ENCODE assay signal across 13 mouse cellular contexts in the genomic region with DNA sequence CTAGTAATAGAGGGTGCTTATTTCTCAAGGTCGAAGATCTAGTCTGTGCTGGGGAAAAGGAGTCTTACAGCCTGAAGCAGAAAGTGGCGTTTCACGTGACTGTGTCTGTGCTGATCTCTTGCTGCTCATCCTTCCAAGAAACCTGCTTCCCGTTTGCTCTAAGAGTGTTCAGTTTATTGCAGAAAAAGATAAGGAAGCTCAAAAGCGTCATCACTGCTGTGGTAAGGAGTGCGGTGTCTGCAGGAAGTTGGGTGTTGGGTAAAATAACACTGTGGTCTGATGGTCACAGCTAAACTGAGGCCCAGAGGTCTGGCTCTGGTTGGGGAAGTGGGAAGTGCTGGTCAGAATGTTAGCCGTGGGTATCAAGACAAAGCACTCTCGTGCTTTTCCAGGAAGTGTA. TPM values are rescaled to one million over a fixed set of nuclear protein-coding genes. Genes with fewer than 3 reads are reported as not detected.
DNase-seq lines count a peak whose midpoint lies in the region; ATAC-seq and TF ChIP-seq lines count a peak whose summit lies in the region.
"Had no signal": no experiment of that assay in that cellular context is flagged by ENCODE, and none has a peak within 500 bp of the region (broad histone marks: within the 10 kb centered on the region; RNA-seq: fewer than 3 reads in every experiment).

No protein-coding gene starts in this region.

- TF ChIP-seq CTCF in CH12.LX (conservative IDR thresholded peaks at IDR 0.05 in 1 of 2, IDR thresholded peaks at IDR 0.05 in 1 of 2; ENCODE audit: low read depth in 2 of 2, low read length in 2 of 2) = no peak

- intact Hi-C loops in heart, postnatal 36 days (cut with DNase I) = no loop called here

- 66% methylated on average over 8 of the region's 8 CpGs for WGBS in heart, embryonic 16.5 days
- WGBS in heart, embryonic 11.5 days (ENCODE audit: insufficient replicate concordance) = 76% methylated on average over 8 of the region's 8 CpGs
- 93% methylated on average over 8 of the region's 8 CpGs for WGBS in limb, embryonic 10.5 days

- H3K9me3 ChIP-seq in heart, embryonic 16.5 days (replicated peaks; ENCODE audit: control insufficient read depth, low read length) = no peaks in the 10 kb centered on the region
- no peaks in the 10 kb centered on the region for H3K9me3 ChIP-seq in heart, embryonic 11.5 days (replicated peaks; ENCODE audit: control insufficient read depth, low read length)
- H3K9me3 ChIP-seq in CH12.LX (replicated peaks; ENCODE audit: low read length) = no peaks in the 10 kb centered on the region
- H3K9me3 ChIP-seq in limb, embryonic 10.5 days (replicated peaks) = no peaks in the 10 kb centered on the region
- H3K9me3 ChIP-seq: hindbrain, embryonic 13.5 days; midbrain, embryonic 10.5 days had no signal

- H3K4me3 ChIP-seq in heart, embryonic 16.5 days (ENCODE audit: low read length) = no peak overlapping the region
- no peak overlapping the region for H3K4me3 ChIP-seq in heart, embryonic 11.5 days (ENCODE audit: low read depth, low read length)
- no peak overlapping the region for H3K4me3 ChIP-seq in CH12.LX (replicated peaks in 1 of 3; ENCODE audit: low read depth in 2 of 3, low read length in 2 of 3, poor library complexity in 1 of 3)
- no peak overlapping the region for H3K4me3 ChIP-seq in limb, embryonic 10.5 days
- H3K4me3 ChIP-seq: hindbrain, embryonic 13.5 days; midbrain, embryonic 10.5 days had no signal

- no peak overlapping the region for H3K4me2 ChIP-seq in heart, embryonic 16.5 days (ENCODE audit: low read depth, low read length)
- no peak overlapping the region for H3K4me2 ChIP-seq in heart, embryonic 11.5 days
- no peak overlapping the region for H3K4me2 ChIP-seq in CH12.LX (ENCODE audit: insufficient read depth, low read depth, poor library complexity, severe bottlenecking)
- H3K4me2 ChIP-seq: hindbrain, embryonic 13.5 days had no signal

- no peaks in the 10 kb centered on the region for H3K4me1 ChIP-seq in heart, embryonic 16.5 days (ENCODE audit: control insufficient read depth, insufficient read depth, low read length)
- no peaks in the 10 kb centered on the region for H3K4me1 ChIP-seq in heart, embryonic 11.5 days (ENCODE audit: control insufficient read depth, insufficient read depth, low read length)
- peaks cover 4 to 30% of the 10 kb centered on the region in 2 experiments for H3K4me1 ChIP-seq in CH12.LX (ENCODE audit: control insufficient read depth in 1 of 2, insufficient read depth in 2 of 2)
- H3K4me1 ChIP-seq in limb, embryonic 10.5 days = no peaks in the 10 kb centered on the region
- H3K4me1 ChIP-seq: hindbrain, embryonic 13.5 days; midbrain, embryonic 10.5 days had no signal

- no peak overlapping the region for H3K27ac ChIP-seq in heart, embryonic 16.5 days (ENCODE audit: low read length)
- H3K27ac ChIP-seq in heart, embryonic 11.5 days (ENCODE audit: low read depth, low read length) = no peak overlapping the region
- peak overlapping the region; percentile 55; the same call in 1 of the 2 replicates for H3K27ac ChIP-seq in CH12.LX (ENCODE audit: insufficient read depth, low read depth)
- H3K27ac ChIP-seq in limb, embryonic 10.5 days = no peak overlapping the region
- H3K27ac ChIP-seq: hindbrain, embryonic 13.5 days; midbrain, embryonic 10.5 days had no signal

- no peak for TF ChIP-seq POLR2A in CH12.LX (IDR thresholded peaks at IDR 0.05; ENCODE audit: low read depth, low read length)

- DNase-seq in CH12.LX (ENCODE audit: extremely low read depth) = peak; percentile 63
- peak; percentile 10 to 13 for DNase-seq in heart, postnatal 36 days
- DNase-seq in T-cell, adult 2 months (ENCODE audit: low spot score) = no peak
- DNase-seq in limb, embryonic 10.5 days (ENCODE audit: low spot score) = no peak
- no peak for DNase-seq in retina, embryonic 14.5 days (ENCODE audit: low spot score)
- DNase-seq: adrenal gland, postnatal 25 days; retina, postnatal 1 day; thymus, adult 18-20 months had no signal

- TF ChIP-seq RAD21 in CH12.LX (IDR thresholded peaks at IDR 0.05; ENCODE audit: low read depth, low read length) = no peak

- no peaks in the 10 kb centered on the region for H3K79me2 ChIP-seq in CH12.LX (replicated peaks; ENCODE audit: control insufficient read depth, extremely low read depth, insufficient read depth, poor library complexity, severe bottlenecking)

- H3K36me3 ChIP-seq in heart, embryonic 16.5 days (ENCODE audit: control insufficient read depth, insufficient read depth) = peaks cover 31% of the 10 kb centered on the region
- peaks cover 10% of the 10 kb centered on the region for H3K36me3 ChIP-seq in heart, embryonic 11.5 days (ENCODE audit: control insufficient read depth, insufficient read depth, low read length)
- peaks cover 55 to 84% of the 10 kb centered on the region in 2 experiments for H3K36me3 ChIP-seq in CH12.LX (replicated peaks in 1 of 2; ENCODE audit: control insufficient read depth in 1 of 2, insufficient read depth in 1 of 2, low read length in 1 of 2)
- peaks cover 90% of the 10 kb centered on the region for H3K36me3 ChIP-seq in limb, embryonic 10.5 days

- dilution Hi-C loops in CH12.LX (cut with MboI; ENCODE audit: extremely low pct_ligation_motif_present, extremely low pct_unique_long_range_greater_than_20kb, low sequenced_read_pairs) = no loop called here

- ATAC-seq in heart, embryonic 16.5 days (replicated peaks; ENCODE audit: extremely low read depth, insufficient read depth, low FRiP score) = peak; percentile 60; the same call in 1 of the 2 replicates
- ATAC-seq in heart, embryonic 11.5 days (replicated peaks; ENCODE audit: insufficient number of reproducible peaks, low FRiP score, low TSS enrichment) = no peak
- ATAC-seq in megakaryocyte, adult 5-6 weeks (ENCODE audit: poor library complexity, severe bottlenecking) = peak; percentile 85

- no peaks in the 10 kb centered on the region for H3K27me3 ChIP-seq in heart, embryonic 16.5 days (ENCODE audit: control insufficient read depth, insufficient read depth, low read length)
- H3K27me3 ChIP-seq in heart, embryonic 11.5 days (ENCODE audit: control insufficient read depth, insufficient read depth, low read length) = no peaks in the 10 kb centered on the region
- H3K27me3 ChIP-seq in CH12.LX (replicated peaks) = no peaks in the 10 kb centered on the region
- no peaks in the 10 kb centered on the region for H3K27me3 ChIP-seq in limb, embryonic 10.5 days (ENCODE audit: low read depth, poor library complexity, severe bottlenecking)
- H3K27me3 ChIP-seq: hindbrain, embryonic 13.5 days had no signal

- no peak for TF ChIP-seq EP300 in CH12.LX (IDR thresholded peaks at IDR 0.05; ENCODE audit: low read length)

- no peak overlapping the region for H3K9ac ChIP-seq in heart, embryonic 16.5 days (ENCODE audit: low read length)
- H3K9ac ChIP-seq in heart, embryonic 11.5 days (ENCODE audit: low read depth, low read length) = no peak overlapping the region
- no peak overlapping the region for H3K9ac ChIP-seq in CH12.LX (ENCODE audit: insufficient read depth, low read depth)
- H3K9ac ChIP-seq: hindbrain, embryonic 13.5 days had no signal

- in situ Hi-C loops in CH12.LX (cut with MboI; ENCODE audit: low pct_ligation_motif_present, low pct_unique_long_range_greater_than_20kb, low sequenced_read_pairs) = no loop called here

TF ChIP-seq in CH12.LX, 34 proteins besides CTCF, POLR2A, EP300 and RAD21:
- TF ChIP-seq PAX5 (IDR thresholded peaks at IDR 0.05; ENCODE audit: low read length) = no peak
- TF ChIP-seq BHLHE40 (IDR thresholded peaks at IDR 0.05; ENCODE audit: low read depth, low read length) = peak; percentile 71

RNA-seq across cellular contexts. Expression of gene Heatr1, which starts 17.2 kb away (rescaled TPM):
- 8.4 and 8.6 TPM in 2 replicates for polyA plus RNA-seq in heart, embryonic 16.5 days (2015; fragmentation: Nextera tagmentation; extraction: Ambion mirVana)
- polyA plus RNA-seq in heart, embryonic 11.5 days (2014; fragmentation: Nextera tagmentation; extraction: Ambion mirVana) = 15.1 and 16.6 TPM in 2 replicates
- total RNA-seq in CH12.LX (2012; rRNA removed) (92.3 and 117 TPM in 2 replicates), CH12.LX (2014; rRNA removed) (69.6 and 77.7 TPM in 2 replicates)
- 139 and 149 TPM in 2 replicates for polyA plus RNA-seq in CH12.LX (2012; ENCODE audit: insufficient read length, low read depth)
- total RNA-seq in heart, postnatal 36 days (2021) = 10 to 100 TPM; 14.3 to 15.2 TPM
- total RNA-seq in megakaryocyte, adult 5-6 weeks (2015) = 15.8 and 18.7 TPM in 2 replicates
- 38.3 and 52.8 TPM in 2 replicates for total RNA-seq in megakaryocyte, adult 5-6 weeks (2017)
- 39.1 and 39.8 TPM in 2 replicates for polyA plus RNA-seq in limb, embryonic 10.5 days (2016; fragmentation: Nextera tagmentation; extraction: Ambion mirVana)

RNA-seq across cellular contexts. Expression of gene Lgals8, which starts 52.7 kb away (rescaled TPM):
- polyA plus RNA-seq in heart, embryonic 16.5 days (2015; fragmentation: Nextera tagmentation; extraction: Ambion mirVana) = 17.9 and 19.8 TPM in 2 replicates
- polyA plus RNA-seq in heart, embryonic 11.5 days (2014; fragmentation: Nextera tagmentation; extraction: Ambion mirVana) = 10.2 and 12.7 TPM in 2 replicates
- total RNA-seq in CH12.LX (2012; rRNA removed) (11.7 and 15.8 TPM in 2 replicates), CH12.LX (2014; rRNA removed) (23.5 and 26.8 TPM in 2 replicates)
- polyA plus RNA-seq in CH12.LX (2012; ENCODE audit: insufficient read length, low read depth) = 18.4 and 18.6 TPM in 2 replicates
- 10 to 100 TPM; 39.4 to 42.8 TPM for total RNA-seq in heart, postnatal 36 days (2021)
- 37.5 and 47.8 TPM in 2 replicates for total RNA-seq in megakaryocyte, adult 5-6 weeks (2015)
- total RNA-seq in megakaryocyte, adult 5-6 weeks (2017) = 59.7 and 64.4 TPM in 2 replicates
- polyA plus RNA-seq in limb, embryonic 10.5 days (2016; fragmentation: Nextera tagmentation; extraction: Ambion mirVana) = 5.6 and 10.6 TPM in 2 replicates

Comparison
In these comparisons a context has a peak if more than half of its experiments do, and no peak if none do; other contexts are left out.
1. DNase-seq: peak in CH12.LX (single experiment) and heart, postnatal 36 days (2 of 2); none in T-cell, adult 2 months (single experiment), limb, embryonic 10.5 days (single experiment) and retina, embryonic 14.5 days (single experiment).